Mouse (Mus musculus) embryonic fibroblast, embryonic 13.5 days (primary cell): ENCODE measurements at regions not wholly inside any gene's neighbourhood (a gene's known extent, or its start where the extent isn't known, plus 50 kb on each side); places are given as distances from the start of the nearest gene placed in this dataset.

Experiments used
- CTCF ChIP-seq: IDR thresholded peaks from 2 replicates; pipeline ENCODE4 v1.5.1; 2011; ENCODE audit warnings: mild to moderate bottlenecking, control low read depth, low read length, moderate library complexity, borderline replicate concordance; ENCODE audit not compliant: insufficient read depth
- POLR2A ChIP-seq: IDR thresholded peaks from 2 replicates; pipeline ENCODE4 v1.6.1; 2011; ENCODE audit warnings: low read depth, mild to moderate bottlenecking, control low read depth, low read length, moderate library complexity

DNA sequence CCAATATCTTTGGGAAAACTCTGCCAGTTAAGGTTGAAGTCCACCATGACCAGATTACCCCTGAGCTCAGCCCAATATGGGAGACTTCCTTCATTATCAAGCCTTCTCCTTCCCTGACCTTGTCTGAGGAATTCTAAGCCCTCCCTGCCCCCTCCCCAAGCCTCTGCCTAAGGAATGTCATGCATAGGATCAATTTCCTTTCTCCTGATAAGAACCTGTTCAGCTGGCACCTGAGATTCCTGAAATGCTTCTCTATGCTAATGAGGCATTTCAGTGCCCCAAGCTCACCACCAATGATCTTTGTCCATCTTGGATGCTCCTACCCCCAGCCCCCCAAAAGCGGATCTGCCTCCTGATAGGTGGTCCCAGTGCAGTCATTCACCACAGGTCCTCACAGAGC is 186.0 kb upstream of the Gm12728 start:
- TF ChIP-seq CTCF (no peak), POLR2A (no peak)
